Mouse (Mus musculus): ENCODE results near the gene Pcolce. TPM values are rescaled to one million over a fixed set of nuclear protein-coding genes. Genes with fewer than 3 reads are reported as not detected.
"Not testable (repeated sequence)": the region's sequence is repeated elsewhere in the genome, so short reads cannot be mapped to it uniquely, and the experiment has no call there.

The Pcolce gene
- total RNA-seq, 2 experiments from 2014 or later: 6.1 to 7.5 TPM

GRCm38 (mm10) chr5:137629906-137630545 lies 16.4 kb upstream of the Pcolce start:
- DNase-seq (ENCODE audit: low spot score in 2 of 2): no peak

- no peak for DNase-seq (ENCODE audit: low spot score in 2 of 2)
Measured at GRCm38 (mm10) chr5:137629306-137629721, 15.7 kb upstream of the Pcolce start.

GRCm38 (mm10) chr5:137628498-137629305 lies 15.1 kb upstream of the Pcolce start, which contains the start of the genes Fbxo24, Lrch4 and Gm20605:
Fbxo24 (minus strand) TSS chr5:137629002.
Lrch4 (plus strand) TSS chr5:137629121.
Gm20605 (plus strand) TSS chr5:137629175.
- peak; percentile 99 for DNase-seq (ENCODE audit: low spot score in 2 of 2)

- no peak for DNase-seq (ENCODE audit: low spot score in 2 of 2)
Measured at GRCm38 (mm10) chr5:137627991-137628390, 14.4 kb upstream of the Pcolce start.

- DNase-seq (ENCODE audit: low spot score in 2 of 2): no peak
Measured at GRCm38 (mm10) chr5:137623937-137624530, 10.4 kb upstream of the Pcolce start.

GRCm38 (mm10) chr5:137615347-137615746 lies 1.8 kb upstream of the Pcolce start:
- DNase-seq (ENCODE audit: low spot score in 2 of 2): no peak

- not testable (repeated sequence) for DNase-seq (ENCODE audit: low spot score in 2 of 2)
Measured at GRCm38 (mm10) chr5:137614921-137615320, 1.3 kb upstream of the Pcolce start.

- DNase-seq (ENCODE audit: low spot score in 2 of 2): no peak
Measured at GRCm38 (mm10) chr5:137613076-137613475, 508 bp downstream of the Pcolce start.

GRCm38 (mm10) chr5:137611245-137611602 lies 2.4 kb downstream of the Pcolce start:
- DNase-seq (ENCODE audit: low spot score in 2 of 2): no peak

GRCm38 (mm10) chr5:137610548-137611244 lies 2.9 kb downstream of the Pcolce start:
- DNase-seq (ENCODE audit: low spot score in 2 of 2): no peak

GRCm38 (mm10) chr5:137610056-137610455 lies 3.5 kb downstream of the Pcolce start:
- DNase-seq (ENCODE audit: low spot score in 2 of 2): no peak

- DNase-seq (ENCODE audit: low spot score in 2 of 2): no peak
Measured at GRCm38 (mm10) chr5:137609292-137609691, 4.3 kb downstream of the Pcolce start.

- DNase-seq (ENCODE audit: low spot score in 2 of 2): no peak
Measured at GRCm38 (mm10) chr5:137608654-137609190, 4.9 kb downstream of the Pcolce start.

- DNase-seq (ENCODE audit: low spot score in 2 of 2): no peak
Measured at GRCm38 (mm10) chr5:137607860-137608653, 5.5 kb downstream of the Pcolce start.

- DNase-seq (ENCODE audit: low spot score in 2 of 2): no peak
Measured at GRCm38 (mm10) chr5:137601365-137601729, 12.2 kb downstream of the Pcolce start.

- peak; percentile 91 to 97 for DNase-seq (ENCODE audit: low spot score in 2 of 2)
Measured at GRCm38 (mm10) chr5:137600619-137601364, 12.8 kb downstream of the Pcolce start, which contains the start of gene Mospd3. Mospd3 (minus strand) TSS chr5:137601058.

GRCm38 (mm10) chr5:137600281-137600618 lies 13.3 kb downstream of the Pcolce start:
- DNase-seq (ENCODE audit: low spot score in 2 of 2): no peak

- no peak for DNase-seq (ENCODE audit: low spot score in 2 of 2)
Measured at GRCm38 (mm10) chr5:137599600-137599999, 14.0 kb downstream of the Pcolce start.

GRCm38 (mm10) chr5:137598100-137598826 lies 15.3 kb downstream of the Pcolce start:
- DNase-seq (ENCODE audit: low spot score in 2 of 2): no peak
